Mouse (Mus musculus): ENCODE data around the gene A930004D18Rik.
"Not testable (repeated sequence)": the region's sequence is repeated elsewhere in the genome, so short reads cannot be mapped to it uniquely, and the experiment has no call there.

The A930004D18Rik gene

GRCm38 (mm10) chr2:18004286-18004685 lies 33.3 kb downstream of the A930004D18Rik start:
- DNase-seq = no peak

GRCm38 (mm10) chr2:18002306-18002705 lies 35.2 kb downstream of the A930004D18Rik start:
- no peak for DNase-seq

GRCm38 (mm10) chr2:17996858-17997257 lies 40.7 kb downstream of the A930004D18Rik start, which contains the start of gene H2al2a:
Gene H2al2a, minus strand, starts transcription at chr2:17996958.
- no peak for DNase-seq

GRCm38 (mm10) chr2:17989562-17989961 lies 48.0 kb downstream of the A930004D18Rik start:
- no peak for DNase-seq

GRCm38 (mm10) chr2:17989115-17989514 lies 48.4 kb downstream of the A930004D18Rik start:
- no peak for DNase-seq

- DNase-seq = no peak
Observed at GRCm38 (mm10) chr2:17986694-17987093, 50.8 kb downstream of the A930004D18Rik start.

- DNase-seq = no peak
Observed at GRCm38 (mm10) chr2:17984774-17985173, 52.8 kb downstream of the A930004D18Rik start.

- DNase-seq = no peak
Observed at GRCm38 (mm10) chr2:17982747-17983146, 54.8 kb downstream of the A930004D18Rik start.

GRCm38 (mm10) chr2:17978706-17979105 lies 58.8 kb downstream of the A930004D18Rik start:
- DNase-seq = no peak

GRCm38 (mm10) chr2:17978251-17978650 lies 59.3 kb downstream of the A930004D18Rik start:
- not testable (repeated sequence) for DNase-seq

GRCm38 (mm10) chr2:17977645-17978044 lies 59.9 kb downstream of the A930004D18Rik start:
- not testable (repeated sequence) for DNase-seq

- no peak for DNase-seq
Observed at GRCm38 (mm10) chr2:17975601-17976327, 61.8 kb downstream of the A930004D18Rik start.

All from lung, adult 18-20 months (tissue).